Mouse (Mus musculus) liver, adult 2 months (tissue): ENCODE measurements around the gene Ephb2. TPM values are rescaled to one million over a fixed set of nuclear protein-coding genes. Genes with fewer than 3 reads are reported as not detected.
A peak's percentile ranks its signal among the peaks of the same experiment; 100 is the strongest.

ENCODE experiments used
- DNase-seq: peaks from one replicate; pipeline ENCODE4 v3.0.0-alpha.2; 2011; ENCODE audit warnings: low read depth, low spot score; ENCODE audit errors: extremely low read depth
- H3K27ac ChIP-seq: fragments of 200-500 bp; replicated peaks from 2 replicates; pipeline ENCODE4 v1.5.1; 2012; ENCODE audit warnings: low read depth, mild to moderate bottlenecking, control low read depth, inconsistent platforms, low read length; ENCODE audit not compliant: insufficient read depth
- H3K27me3 ChIP-seq: fragments of 200-500 bp; 2 replicates; pipeline ENCODE4 v1.6.1; 2012; ENCODE audit warnings: mild to moderate bottlenecking, moderate library complexity, low read length, inconsistent platforms; ENCODE audit not compliant: control insufficient read depth, insufficient read depth
- H3K36me3 ChIP-seq: fragments of 200-500 bp; 2 replicates; pipeline ENCODE4 v1.6.1; 2012; ENCODE audit warnings: low read length, inconsistent platforms; ENCODE audit not compliant: control insufficient read depth, insufficient read depth
- H3K4me1 ChIP-seq: fragments of 200-500 bp; 2 replicates; pipeline ENCODE4 v1.6.1; 2011; ENCODE audit warnings: low read length; ENCODE audit not compliant: control insufficient read depth, insufficient read depth
- H3K4me3 ChIP-seq: fragments of 200-500 bp; 2 replicates; pipeline ENCODE4 v1.5.1; 2011; ENCODE audit warnings: low read depth, mild to moderate bottlenecking, control low read depth, low read length, moderate library complexity; ENCODE audit not compliant: insufficient read depth
- H3K79me2 ChIP-seq: fragments of 200-500 bp; 2 replicates; pipeline ENCODE4 v1.6.1; 2012; ENCODE audit warnings: inconsistent platforms, mild to moderate bottlenecking, low read length, moderate library complexity; ENCODE audit not compliant: control insufficient read depth, insufficient read depth
- H3K9ac ChIP-seq: fragments of 200-500 bp; 2 replicates; pipeline ENCODE4 v1.6.1; 2012; ENCODE audit warnings: low read depth, mild to moderate bottlenecking, control low read depth, inconsistent platforms, low read length
- CTCF ChIP-seq: fragments of 200-500 bp; IDR thresholded peaks from 2 replicates; pipeline ENCODE4 v1.5.1; 2011; ENCODE audit warnings: low read depth, low read length, control low read depth
- POLR2A ChIP-seq: fragments of 200-500 bp; IDR thresholded peaks from 2 replicates; pipeline ENCODE4 v1.6.1; 2011; ENCODE audit warnings: low read length, control low read depth; ENCODE audit not compliant: insufficient read depth; ENCODE audit errors: extremely low read depth
- WGBS: fragments of 180-500 bp; shearing (Covaris S2); methylation state at CpG from one replicate; pipeline ENCODE4 v1.1.7; 2018; 5-methylcytosine and 5-hydroxymethylcytosine counted together
- polyA plus RNA-seq: library from polyadenylated mRNA; depleted of rRNA; stranded (reverse); fragments of >200 nt; gene quantifications from 2 replicates; pipeline ENCODE4 v1.2.3, GENCODE M21; 2012
- total RNA-seq: library from RNA; depleted of rRNA; stranded (reverse); fragments of >200 nt; gene quantifications from 2 replicates; pipeline ENCODE4 v1.2.3, GENCODE M21; 2014

Ephb2 gene
- total and polyA plus RNA-seq, 2 experiments: 0.18 to 0.37 TPM

GRCm38 (mm10) chr4:136610387-136610856, 225.4 kb downstream of the Ephb2 start, which contains the start of gene Tex46:
TSS of gene Tex46 (plus strand) at chr4:136610437.
- DNase-seq: no peak
- H3K9ac ChIP-seq: no peak within 1 kb of the TSS
- no peaks in the 10 kb centered on the region for H3K27me3 ChIP-seq
- H3K27ac ChIP-seq: no peak within 1 kb of the TSS
- H3K79me2 ChIP-seq: no peaks in the 10 kb centered on the region
- TF ChIP-seq POLR2A: no peak
- TF ChIP-seq CTCF: no peak
- H3K4me3 ChIP-seq: no peak within 1 kb of the TSS
- H3K4me1 ChIP-seq: no peaks in the 10 kb centered on the region
- 58% methylated on average over 4 of the region's 4 CpGs for WGBS
- H3K36me3 ChIP-seq: no peaks in the 10 kb centered on the region

GRCm38 (mm10) chr4:136605756-136606485, 229.9 kb downstream of the Ephb2 start:
- H3K27ac ChIP-seq: no peak overlapping the region
- H3K79me2 ChIP-seq: peaks cover 9% of the 10 kb centered on the region; the same call in 1 of the 2 replicates
- H3K27me3 ChIP-seq: no peaks in the 10 kb centered on the region
- no peak overlapping the region for H3K9ac ChIP-seq
- no peaks in the 10 kb centered on the region for H3K36me3 ChIP-seq
- H3K4me3 ChIP-seq: no peak overlapping the region
- DNase-seq: no peak
- WGBS: 84% methylated on average over 19 of the region's 19 CpGs
- H3K4me1 ChIP-seq: peaks cover 6% of the 10 kb centered on the region; the same call in 1 of the 2 replicates
- TF ChIP-seq POLR2A: no peak
- no peak for TF ChIP-seq CTCF

- under 1% methylated on average over 29 of the region's 45 CpGs for WGBS
- TF ChIP-seq POLR2A: peak; percentile 63; the same call in 1 of the 2 replicates
- peak; percentile 93 for TF ChIP-seq CTCF
- Histone ChIP-seq H3K36me3 (no peaks in the 10 kb centered on the region), H3K27ac (peak within 1 kb of the TSS; percentile 68; the same call in 1 of the 2 replicates), H3K27me3 (no peaks in the 10 kb centered on the region), H3K79me2 (peaks cover 26% of the 10 kb centered on the region; the same call in 1 of the 2 replicates), H3K9ac (peak within 1 kb of the TSS; percentile 99), H3K4me3 (peak within 1 kb of the TSS; percentile 93), H3K4me1 (peaks cover 6% of the 10 kb centered on the region)
- DNase-seq: peak; percentile 82
These were observed 233.2 kb downstream of the Ephb2 start, which contains the start of gene Kdm1a for GRCm38 (mm10) chr4:136602568-136602967. TSS of gene Kdm1a (minus strand) at chr4:136602723.

- under 1% methylated on average over 59 of the region's 68 CpGs for WGBS
- Histone ChIP-seq H3K27ac (peak overlapping the region; percentile 68; the same call in 1 of the 2 replicates), H3K9ac (peak overlapping the region; percentile 99), H3K79me2 (peaks cover 29% of the 10 kb centered on the region; the same call in 1 of the 2 replicates), H3K27me3 (no peaks in the 10 kb centered on the region), H3K4me1 (peaks cover 6% of the 10 kb centered on the region), H3K4me3 (peak overlapping the region; percentile 93), H3K36me3 (no peaks in the 10 kb centered on the region)
- no peak for TF ChIP-seq CTCF
- no peak for TF ChIP-seq POLR2A
- peak; percentile 40 for DNase-seq
These were observed 233.7 kb downstream of the Ephb2 start for GRCm38 (mm10) chr4:136602018-136602554.

- peak; percentile 51 for DNase-seq
- no peaks in the 10 kb centered on the region for H3K36me3 ChIP-seq
- no peaks in the 10 kb centered on the region for H3K27me3 ChIP-seq
- peaks cover 29% of the 10 kb centered on the region; the same call in 1 of the 2 replicates for H3K79me2 ChIP-seq
- no peak for TF ChIP-seq POLR2A
- peaks cover 6% of the 10 kb centered on the region for H3K4me1 ChIP-seq
- no peak overlapping the region for H3K27ac ChIP-seq
- WGBS: under 1% methylated on average over 13 of the region's 13 CpGs
- peak overlapping the region; percentile 93 for H3K4me3 ChIP-seq
- peak overlapping the region; percentile 34; the same call in 1 of the 2 replicates for H3K9ac ChIP-seq
These were observed 234.3 kb downstream of the Ephb2 start for GRCm38 (mm10) chr4:136601476-136601875.

- Histone ChIP-seq H3K9ac (no peak overlapping the region), H3K27ac (no peak overlapping the region), H3K79me2 (peaks cover 29% of the 10 kb centered on the region; the same call in 1 of the 2 replicates), H3K4me3 (no peak overlapping the region), H3K4me1 (peaks cover 6% of the 10 kb centered on the region), H3K27me3 (no peaks in the 10 kb centered on the region), H3K36me3 (no peaks in the 10 kb centered on the region)
- no peak for TF ChIP-seq CTCF
- no peak for TF ChIP-seq POLR2A
- 91% methylated on average over 2 of the region's 2 CpGs for WGBS
- DNase-seq: no peak
These were observed 235.3 kb downstream of the Ephb2 start for GRCm38 (mm10) chr4:136600536-136600935.
